Mouse (Mus musculus) stomach, postnatal 0 days (tissue): ENCODE measurements around the gene Lmod1. TPM values are rescaled to one million over a fixed set of nuclear protein-coding genes. Genes with fewer than 3 reads are reported as not detected.

Experiments used
- ATAC-seq: fragments of 200-750 bp; cut with Nextera tagmentation; 2 replicates; pipeline ENCODE4 v1.8.0; 2017; ENCODE audit not compliant: low FRiP score, low TSS enrichment
- DNase-seq: peaks from one replicate; pipeline ENCODE4 v3.0.0-alpha.2; 2016; ENCODE audit warnings: low spot score
- H3K27ac ChIP-seq: fragments of 300-500 bp; sonication (generic); replicated peaks from 2 replicates; pipeline ENCODE4 v1.5.1; 2014; ENCODE audit warnings: mild to moderate bottlenecking, control low read depth
- H3K27me3 ChIP-seq: fragments of 300-500 bp; sonication (generic); 2 replicates; pipeline ENCODE4 v1.6.1; 2014; ENCODE audit warnings: low read length; ENCODE audit not compliant: control insufficient read depth, insufficient read depth
- H3K36me3 ChIP-seq: fragments of 300-500 bp; sonication (generic); 2 replicates; pipeline ENCODE4 v1.6.1; 2014; ENCODE audit warnings: low read length, mixed read lengths; ENCODE audit not compliant: control insufficient read depth, insufficient read depth
- H3K4me1 ChIP-seq: fragments of 300-500 bp; sonication (generic); replicated peaks from 2 replicates; pipeline ENCODE4 v1.6.1; 2014; ENCODE audit warnings: antibody characterized with exemption; ENCODE audit not compliant: control insufficient read depth, insufficient read depth
- H3K4me2 ChIP-seq: fragments of 300-500 bp; sonication (generic); replicated peaks from 2 replicates; pipeline ENCODE4 v1.6.1; 2014; ENCODE audit warnings: low read depth, mild to moderate bottlenecking, control low read depth, moderate library complexity
- H3K4me3 ChIP-seq: fragments of 300-500 bp; sonication (generic); 2 replicates; pipeline ENCODE4 v1.5.1; 2014; ENCODE audit warnings: low read depth, low read length, control low read depth
- H3K9ac ChIP-seq: fragments of 300-500 bp; sonication (generic); 2 replicates; pipeline ENCODE4 v1.6.1; 2014; ENCODE audit warnings: mild to moderate bottlenecking, low read length, control low read depth, mixed read lengths
- H3K9me3 ChIP-seq: fragments of 300-500 bp; sonication (generic); 2 replicates; pipeline ENCODE4 v1.6.1; 2016; ENCODE audit warnings: low read length; ENCODE audit not compliant: control insufficient read depth
- CTCF ChIP-seq: IDR thresholded peaks from 2 replicates; pipeline ENCODE4 v1.5.1; 2016; ENCODE audit warnings: antibody characterized with exemption, low read depth, mild to moderate bottlenecking, moderate library complexity
- EP300 ChIP-seq: optimal IDR thresholded peaks from 2 replicates; pipeline ENCODE3; 2016; ENCODE audit warnings: antibody characterized with exemption
- WGBS: fragments of 180-500 bp; shearing (Covaris S2); extraction: QIAGEN DNeasy Blood & Tissue Kit; methylation state at CpG from one replicate; pipeline ENCODE4 v1.1.7; 2014; 5-methylcytosine and 5-hydroxymethylcytosine counted together
- polyA plus RNA-seq: library from polyadenylated mRNA; unstranded; fragments of >200 nt; fragmentation: Nextera tagmentation; extraction: Ambion mirVana; gene quantifications from 2 replicates; pipeline ENCODE4 v1.2.1, GENCODE M21; 2015

The Lmod1 gene
- polyA plus RNA-seq, 1 experiment from 2014 or later, result 22.4 TPM

GRCm38 (mm10) chr1:135347498-135348169, 23.0 kb downstream of the Lmod1 start:
- Histone ChIP-seq H3K4me3 (no peak overlapping the region), H3K9me3 (no peaks in the 10 kb centered on the region), H3K4me2 (no peak overlapping the region; the same call in 1 of the 2 replicates), H3K36me3 (0 out of 2 replicates have a peak, but pooled peaks cover 2% of the 10 kb centered on the region), H3K4me1 (peaks cover 7% of the 10 kb centered on the region), H3K27ac (peak overlapping the region; percentile 81), H3K27me3 (no peaks in the 10 kb centered on the region), H3K9ac (no peak overlapping the region)
- TF ChIP-seq CTCF (no peak), EP300 (no peak)
- ATAC-seq (peak; percentile 69; the same call in 1 of the 2 replicates), DNase-seq (no peak)
- WGBS, result 12% methylated on average over 4 of the region's 4 CpGs

GRCm38 (mm10) chr1:135351953-135352352, 27.3 kb downstream of the Lmod1 start:
- no peak overlapping the region for H3K4me2 ChIP-seq
- H3K36me3 ChIP-seq, result no peaks in the 10 kb centered on the region
- H3K4me1 ChIP-seq, result peaks cover 7% of the 10 kb centered on the region
- DNase-seq, result no peak
- no peaks in the 10 kb centered on the region for H3K27me3 ChIP-seq
- no peak overlapping the region for H3K9ac ChIP-seq
- H3K9me3 ChIP-seq, result no peaks in the 10 kb centered on the region
- no peak for ATAC-seq
- H3K27ac ChIP-seq, result peak overlapping the region; percentile 49; the same call in 1 of the 2 replicates
- 62% methylated on average over 3 of the region's 3 CpGs for whole genome bisulfite sequencing
- no peak overlapping the region for H3K4me3 ChIP-seq
- TF ChIP-seq CTCF (no peak), EP300 (no peak)

GRCm38 (mm10) chr1:135359071-135359470, 34.5 kb downstream of the Lmod1 start:
- Histone ChIP-seq H3K4me1 (peaks cover 5% of the 10 kb centered on the region), H3K27me3 (no peaks in the 10 kb centered on the region), H3K36me3 (no peaks in the 10 kb centered on the region), H3K4me3 (no peak overlapping the region), H3K9ac (no peak overlapping the region), H3K4me2 (0 out of 2 replicates have a peak overlapping the region, but pooled peaks have one; percentile 3), H3K9me3 (no peaks in the 10 kb centered on the region), H3K27ac (peak overlapping the region; percentile 91)
- WGBS, result 1% methylated on average over 2 of the region's 2 CpGs
- DNase-seq (peak; percentile 26), ATAC-seq (peak; percentile 80; the same call in 1 of the 2 replicates)
- TF ChIP-seq CTCF (no peak), EP300 (peak; percentile 78)

GRCm38 (mm10) chr1:135361491-135361890, 36.9 kb downstream of the Lmod1 start:
- 80% methylated on average over 4 of the region's 4 CpGs for WGBS
- TF ChIP-seq EP300 (no peak), CTCF (no peak)
- Histone ChIP-seq H3K36me3 (no peaks in the 10 kb centered on the region), H3K4me2 (no peak overlapping the region), H3K27ac (no peak overlapping the region), H3K4me3 (no peak overlapping the region), H3K9me3 (no peaks in the 10 kb centered on the region), H3K27me3 (no peaks in the 10 kb centered on the region), H3K9ac (no peak overlapping the region), H3K4me1 (peaks cover 5% of the 10 kb centered on the region)
- no peak for ATAC-seq
- no peak for DNase-seq

GRCm38 (mm10) chr1:135362115-135362514, 37.5 kb downstream of the Lmod1 start:
- Histone ChIP-seq H3K27ac (no peak overlapping the region), H3K4me3 (no peak overlapping the region), H3K4me1 (peaks cover 5% of the 10 kb centered on the region), H3K9ac (no peak overlapping the region), H3K27me3 (no peaks in the 10 kb centered on the region), H3K36me3 (no peaks in the 10 kb centered on the region), H3K9me3 (no peaks in the 10 kb centered on the region), H3K4me2 (no peak overlapping the region)
- ATAC-seq (no peak), DNase-seq (no peak)
- TF ChIP-seq EP300 (no peak), CTCF (peak; percentile 40)

GRCm38 (mm10) chr1:135363446-135363845, 38.8 kb downstream of the Lmod1 start:
- no peaks in the 10 kb centered on the region for H3K9me3 ChIP-seq
- DNase-seq (no peak), ATAC-seq (no peak)
- 68% methylated on average over 8 of the region's 8 CpGs for WGBS
- H3K4me2 ChIP-seq, result no peak overlapping the region
- no peaks in the 10 kb centered on the region for H3K36me3 ChIP-seq
- H3K27me3 ChIP-seq, result no peaks in the 10 kb centered on the region
- no peak overlapping the region for H3K9ac ChIP-seq
- no peak overlapping the region for H3K4me3 ChIP-seq
- no peak overlapping the region for H3K27ac ChIP-seq
- no peak for TF ChIP-seq EP300
- peaks cover 5% of the 10 kb centered on the region for H3K4me1 ChIP-seq
